Mouse (Mus musculus): ENCODE measurements at regions not wholly inside any gene's neighbourhood (a gene's known extent, or its start where the extent isn't known, plus 50 kb on each side); places are given as distances from the start of the nearest gene placed in this dataset.

GRCm38 (mm10) chr3:38046611-38047010, 322.3 kb upstream of the Gm5148 start:
- DNase-seq (ENCODE audit: low spot score in 2 of 2), result no peak

GRCm38 (mm10) chr3:38045989-38046388, 321.7 kb upstream of the Gm5148 start:
- DNase-seq (ENCODE audit: low spot score in 2 of 2), result no peak

GRCm38 (mm10) chr3:38045523-38045922, 321.2 kb upstream of the Gm5148 start:
- no peak for DNase-seq (ENCODE audit: low spot score in 2 of 2)

GRCm38 (mm10) chr3:38044338-38044737, 320.0 kb upstream of the Gm5148 start:
- no peak for DNase-seq (ENCODE audit: low spot score in 2 of 2)

- DNase-seq (ENCODE audit: low spot score in 2 of 2), result no peak
Observed at GRCm38 (mm10) chr3:38042614-38043013, 318.3 kb upstream of the Gm5148 start.

GRCm38 (mm10) chr3:38036131-38036530, 311.8 kb upstream of the Gm5148 start:
- no peak for DNase-seq (ENCODE audit: low spot score in 2 of 2)

GRCm38 (mm10) chr3:38034138-38034537, 309.8 kb upstream of the Gm5148 start:
- no peak for DNase-seq (ENCODE audit: low spot score in 2 of 2)

GRCm38 (mm10) chr3:38014768-38015167, 290.5 kb upstream of the Gm5148 start:
- no peak for DNase-seq (ENCODE audit: low spot score in 2 of 2)

GRCm38 (mm10) chr3:38009168-38009567, 284.9 kb upstream of the Gm5148 start:
- no peak for DNase-seq (ENCODE audit: low spot score in 2 of 2)

- DNase-seq (ENCODE audit: low spot score in 2 of 2), result no peak
Observed at GRCm38 (mm10) chr3:38008321-38008720, 284.0 kb upstream of the Gm5148 start.

GRCm38 (mm10) chr3:38007626-38008025, 283.3 kb upstream of the Gm5148 start:
- no peak for DNase-seq (ENCODE audit: low spot score in 2 of 2)

GRCm38 (mm10) chr3:38002275-38002674, 278.0 kb upstream of the Gm5148 start:
- no peak for DNase-seq (ENCODE audit: low spot score in 2 of 2)

- DNase-seq (ENCODE audit: low spot score in 2 of 2), result no peak
Observed at GRCm38 (mm10) chr3:37999779-38000178, 275.5 kb upstream of the Gm5148 start.

- no peak for DNase-seq (ENCODE audit: low spot score in 2 of 2)
Observed at GRCm38 (mm10) chr3:37997998-37998397, 273.7 kb upstream of the Gm5148 start.

- no peak for DNase-seq (ENCODE audit: low spot score in 2 of 2)
Observed at GRCm38 (mm10) chr3:37989992-37990391, 265.7 kb upstream of the Gm5148 start.

- DNase-seq (ENCODE audit: low spot score in 2 of 2), result no peak
Observed at GRCm38 (mm10) chr3:37987775-37988505, 263.6 kb upstream of the Gm5148 start.

GRCm38 (mm10) chr3:37987007-37987774, 262.9 kb upstream of the Gm5148 start:
- DNase-seq (ENCODE audit: low spot score in 2 of 2), result no peak

- DNase-seq (ENCODE audit: low spot score in 2 of 2), result no peak
Observed at GRCm38 (mm10) chr3:37984706-37985105, 260.4 kb upstream of the Gm5148 start.

GRCm38 (mm10) chr3:37981481-37982180, 257.3 kb upstream of the Gm5148 start:
- DNase-seq (ENCODE audit: low spot score in 2 of 2), result peak; percentile 76 to 79

GRCm38 (mm10) chr3:37979871-37980270, 255.6 kb upstream of the Gm5148 start:
- no peak for DNase-seq (ENCODE audit: low spot score in 2 of 2)

- DNase-seq (ENCODE audit: low spot score in 2 of 2), result peak in 1 of 2 experiments; percentile 14
Observed at GRCm38 (mm10) chr3:37978481-37978880, 254.2 kb upstream of the Gm5148 start.

- no peak for DNase-seq (ENCODE audit: low spot score in 2 of 2)
Observed at GRCm38 (mm10) chr3:37977453-37977852, 253.2 kb upstream of the Gm5148 start.

Data from spleen, postnatal 36 days (tissue).